Mouse (Mus musculus): ENCODE results near the gene Khdrbs1.

DNA sequence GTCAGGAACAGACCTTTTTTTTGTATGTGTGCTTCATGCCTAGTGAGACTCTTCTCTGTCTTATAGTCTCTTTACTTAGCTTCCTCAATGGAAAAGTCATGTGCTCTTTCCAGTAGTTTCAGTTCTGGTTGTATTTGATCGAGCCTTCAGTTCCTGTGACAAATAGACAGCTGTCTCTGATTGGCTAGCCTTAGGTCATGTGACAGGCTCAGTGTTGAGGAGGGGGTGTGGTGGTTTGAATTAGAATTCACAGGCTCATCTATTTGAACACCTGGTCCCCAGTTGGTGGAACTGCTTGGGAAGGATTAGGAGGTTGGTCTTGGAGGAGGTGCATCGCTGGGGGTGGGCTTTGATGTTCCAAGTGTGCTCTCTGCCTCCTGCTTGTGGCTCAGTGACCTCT lies 47.5 kb upstream of the Khdrbs1 start:
- TF ChIP-seq CHD2 (IDR thresholded peaks at IDR 0.05; ENCODE audit: low read depth, low read length), result no peak
- TF ChIP-seq ZC3H11A (IDR thresholded peaks at IDR 0.05; ENCODE audit: borderline replicate concordance, low read depth, low read length), result no peak
- TF ChIP-seq HCFC1 (IDR thresholded peaks at IDR 0.05; ENCODE audit: borderline replicate concordance, insufficient read depth, low read length), result no peak
